Mouse (Mus musculus): Measurements from ENCODE around the gene Gng5. TPM values are rescaled to one million over a fixed set of nuclear protein-coding genes. Genes with fewer than 3 reads are reported as not detected.

Gng5 gene
- polyA plus RNA-seq, 1 experiment: 97.3 TPM

GRCm38 (mm10) chr3:146494941-146495340 lies 4.7 kb upstream of the Gng5 start:
- TF ChIP-seq CTCF (IDR thresholded peaks at IDR 0.05; ENCODE audit: extremely low read depth, insufficient read depth, low read length) (no peak), POLR2A (IDR thresholded peaks at IDR 0.05; ENCODE audit: extremely low read depth, insufficient read depth, low read length) (no peak)
- no peak overlapping the region for H3K27ac ChIP-seq (ENCODE audit: insufficient read depth, low read length)
- no peak overlapping the region for H3K4me3 ChIP-seq (ENCODE audit: insufficient read depth, low read length)
- no peaks in the 10 kb centered on the region for H3K4me1 ChIP-seq (ENCODE audit: control insufficient read depth, insufficient read depth, low read length)

- no peaks in the 10 kb centered on the region; the same call in 1 of the 2 replicates for H3K4me1 ChIP-seq (ENCODE audit: control insufficient read depth, insufficient read depth, low read length)
- TF ChIP-seq CTCF (IDR thresholded peaks at IDR 0.05; ENCODE audit: extremely low read depth, insufficient read depth, low read length) (no peak), POLR2A (IDR thresholded peaks at IDR 0.05; ENCODE audit: extremely low read depth, insufficient read depth, low read length) (no peak)
- peak overlapping the region; percentile 96 for H3K27ac ChIP-seq (ENCODE audit: insufficient read depth, low read length)
- peak overlapping the region; percentile 94 for H3K4me3 ChIP-seq (ENCODE audit: insufficient read depth, low read length)
Measured at GRCm38 (mm10) chr3:146498989-146499388, 618 bp upstream of the Gng5 start.

GRCm38 (mm10) chr3:146500003-146500809 lies 599 bp downstream of the Gng5 start:
- no peaks in the 10 kb centered on the region; the same call in 1 of the 2 replicates for H3K4me1 ChIP-seq (ENCODE audit: control insufficient read depth, insufficient read depth, low read length)
- H3K4me3 ChIP-seq (ENCODE audit: insufficient read depth, low read length): peak overlapping the region; percentile 94
- TF ChIP-seq CTCF (IDR thresholded peaks at IDR 0.05; ENCODE audit: extremely low read depth, insufficient read depth, low read length) (no peak), POLR2A (IDR thresholded peaks at IDR 0.05; ENCODE audit: extremely low read depth, insufficient read depth, low read length) (no peak)
- H3K27ac ChIP-seq (ENCODE audit: insufficient read depth, low read length): peak overlapping the region; percentile 76

- H3K4me3 ChIP-seq (ENCODE audit: insufficient read depth, low read length): no peak overlapping the region; the same call in 1 of the 2 replicates
- H3K27ac ChIP-seq (ENCODE audit: insufficient read depth, low read length): peak overlapping the region; percentile 76; the same call in 1 of the 2 replicates
- no peak for TF ChIP-seq POLR2A (IDR thresholded peaks at IDR 0.05; ENCODE audit: extremely low read depth, insufficient read depth, low read length)
- TF ChIP-seq CTCF (IDR thresholded peaks at IDR 0.05; ENCODE audit: extremely low read depth, insufficient read depth, low read length): no peak
- H3K4me1 ChIP-seq (ENCODE audit: control insufficient read depth, insufficient read depth, low read length): no peaks in the 10 kb centered on the region; the same call in 1 of the 2 replicates
Measured at GRCm38 (mm10) chr3:146500810-146501201, 1.2 kb downstream of the Gng5 start.

GRCm38 (mm10) chr3:146501601-146502123 lies 2.1 kb downstream of the Gng5 start:
- H3K4me3 ChIP-seq (ENCODE audit: insufficient read depth, low read length): no peak overlapping the region
- no peaks in the 10 kb centered on the region; the same call in 1 of the 2 replicates for H3K4me1 ChIP-seq (ENCODE audit: control insufficient read depth, insufficient read depth, low read length)
- H3K27ac ChIP-seq (ENCODE audit: insufficient read depth, low read length): no peak overlapping the region
- no peak for TF ChIP-seq CTCF (IDR thresholded peaks at IDR 0.05; ENCODE audit: extremely low read depth, insufficient read depth, low read length)
- TF ChIP-seq POLR2A (IDR thresholded peaks at IDR 0.05; ENCODE audit: extremely low read depth, insufficient read depth, low read length): no peak

GRCm38 (mm10) chr3:146506711-146507110 lies 7.1 kb downstream of the Gng5 start:
- no peak overlapping the region for H3K27ac ChIP-seq (ENCODE audit: insufficient read depth, low read length)
- no peaks in the 10 kb centered on the region; the same call in 1 of the 2 replicates for H3K4me1 ChIP-seq (ENCODE audit: control insufficient read depth, insufficient read depth, low read length)
- TF ChIP-seq CTCF (IDR thresholded peaks at IDR 0.05; ENCODE audit: extremely low read depth, insufficient read depth, low read length): no peak
- TF ChIP-seq POLR2A (IDR thresholded peaks at IDR 0.05; ENCODE audit: extremely low read depth, insufficient read depth, low read length): no peak
- H3K4me3 ChIP-seq (ENCODE audit: insufficient read depth, low read length): no peak overlapping the region

- Histone ChIP-seq H3K27ac (ENCODE audit: insufficient read depth, low read length) (peak overlapping the region; percentile 2; the same call in 1 of the 2 replicates), H3K4me3 (ENCODE audit: insufficient read depth, low read length) (peak overlapping the region; percentile 95), H3K4me1 (ENCODE audit: control insufficient read depth, insufficient read depth, low read length) (peaks cover 1% of the 10 kb centered on the region; the same call in 1 of the 2 replicates)
- TF ChIP-seq CTCF (IDR thresholded peaks at IDR 0.05; ENCODE audit: extremely low read depth, insufficient read depth, low read length) (no peak), POLR2A (IDR thresholded peaks at IDR 0.05; ENCODE audit: extremely low read depth, insufficient read depth, low read length) (no peak)
Measured at GRCm38 (mm10) chr3:146520226-146520797, 20.7 kb downstream of the Gng5 start.

GRCm38 (mm10) chr3:146520798-146521651 lies 21.4 kb downstream of the Gng5 start, which contains the start of gene Rpf1:
Rpf1 (minus strand) TSS chr3:146521429.
- Histone ChIP-seq H3K27ac (ENCODE audit: insufficient read depth, low read length) (peak within 1 kb of the TSS; percentile 97), H3K4me3 (ENCODE audit: insufficient read depth, low read length) (peak within 1 kb of the TSS; percentile 95), H3K4me1 (ENCODE audit: control insufficient read depth, insufficient read depth, low read length) (peaks cover 1% of the 10 kb centered on the region; the same call in 1 of the 2 replicates)
- TF ChIP-seq POLR2A (IDR thresholded peaks at IDR 0.05; ENCODE audit: extremely low read depth, insufficient read depth, low read length) (0 out of 2 replicates have a peak, but pooled peaks have one; percentile 38), CTCF (IDR thresholded peaks at IDR 0.05; ENCODE audit: extremely low read depth, insufficient read depth, low read length) (no peak)

GRCm38 (mm10) chr3:146521652-146522020 lies 22.0 kb downstream of the Gng5 start:
- H3K27ac ChIP-seq (ENCODE audit: insufficient read depth, low read length): peak overlapping the region; percentile 27; the same call in 1 of the 2 replicates
- peak overlapping the region; percentile 95 for H3K4me3 ChIP-seq (ENCODE audit: insufficient read depth, low read length)
- TF ChIP-seq POLR2A (IDR thresholded peaks at IDR 0.05; ENCODE audit: extremely low read depth, insufficient read depth, low read length): no peak
- H3K4me1 ChIP-seq (ENCODE audit: control insufficient read depth, insufficient read depth, low read length): peaks cover 1% of the 10 kb centered on the region; the same call in 1 of the 2 replicates

Data from cortical plate, adult 2 months (tissue).